Mouse (Mus musculus): ENCODE data around the gene Lman1l.

The Lman1l gene

DNA sequence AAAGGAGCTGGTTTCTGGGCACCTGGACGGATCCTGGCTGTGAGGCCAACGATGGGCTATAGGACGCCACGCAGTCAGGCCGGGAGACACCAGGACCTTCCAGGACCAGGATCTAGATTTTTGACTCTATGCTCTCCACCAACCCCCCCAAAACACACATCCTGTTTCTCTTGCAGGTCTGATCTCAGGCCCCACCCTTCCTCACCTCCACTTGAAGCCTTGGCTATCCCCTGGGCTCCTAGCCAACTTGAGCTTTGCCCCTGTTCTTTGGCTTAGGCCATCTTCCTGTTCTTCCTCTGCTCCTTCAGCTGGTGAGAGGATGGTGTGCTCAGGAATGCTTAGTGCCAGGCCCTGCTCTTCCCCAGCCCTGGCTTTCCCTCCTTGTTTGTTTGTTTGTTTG lies at the start of gene Lman1l:
TSS of gene Lman1l (minus strand) at position 101 of the 400 bp plus-strand sequence.
- no peak for DNase-seq (ENCODE audit: low spot score in 2 of 2)

- no peak for DNase-seq (ENCODE audit: low spot score in 2 of 2)
Measured at GRCm38 (mm10) chr9:57669566-57669965, 49.0 kb upstream of the Lman1l start.

DNA sequence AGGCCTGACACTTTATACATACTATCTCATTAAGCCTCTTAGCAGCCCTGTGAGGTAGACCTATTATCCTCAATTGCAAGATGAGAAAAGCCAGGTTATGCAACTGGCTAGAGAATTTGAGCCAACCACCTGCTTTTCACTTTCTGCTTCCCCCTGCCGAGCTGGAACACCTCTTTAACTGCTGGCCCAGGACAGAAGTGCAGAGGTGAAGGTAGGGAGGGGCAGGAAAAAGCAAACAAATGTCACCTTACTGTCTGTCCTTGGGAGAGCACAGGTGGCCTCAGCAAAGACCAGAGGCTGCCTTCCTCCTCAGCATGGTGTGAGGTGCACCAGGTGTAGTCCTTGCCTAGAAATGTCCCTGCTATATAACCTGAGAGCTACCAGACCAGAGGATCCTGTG lies 47.7 kb upstream of the Lman1l start:
- DNase-seq (ENCODE audit: low spot score in 2 of 2), result no peak

DNA sequence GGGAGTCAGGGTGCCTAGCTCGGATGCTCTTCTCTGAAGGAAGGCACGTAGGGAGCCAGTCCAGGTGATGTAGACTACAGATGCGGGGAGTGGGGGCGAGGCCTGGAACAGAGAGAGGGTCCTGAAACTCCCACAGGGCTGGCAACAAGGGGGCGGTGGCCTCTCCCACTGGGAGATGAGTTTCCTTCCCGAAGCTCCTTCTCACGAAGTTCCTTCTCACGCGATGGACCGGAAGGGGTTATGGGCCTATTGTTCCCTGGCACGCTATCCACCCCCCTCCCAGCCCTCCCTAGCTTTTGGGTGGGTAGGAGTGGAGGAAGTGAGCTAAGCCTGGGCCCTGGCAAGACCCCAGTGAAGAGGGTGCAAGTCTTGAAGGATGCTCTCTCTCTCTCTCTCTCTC lies 47.2 kb upstream of the Lman1l start:
- no peak for DNase-seq (ENCODE audit: low spot score in 2 of 2)

DNA sequence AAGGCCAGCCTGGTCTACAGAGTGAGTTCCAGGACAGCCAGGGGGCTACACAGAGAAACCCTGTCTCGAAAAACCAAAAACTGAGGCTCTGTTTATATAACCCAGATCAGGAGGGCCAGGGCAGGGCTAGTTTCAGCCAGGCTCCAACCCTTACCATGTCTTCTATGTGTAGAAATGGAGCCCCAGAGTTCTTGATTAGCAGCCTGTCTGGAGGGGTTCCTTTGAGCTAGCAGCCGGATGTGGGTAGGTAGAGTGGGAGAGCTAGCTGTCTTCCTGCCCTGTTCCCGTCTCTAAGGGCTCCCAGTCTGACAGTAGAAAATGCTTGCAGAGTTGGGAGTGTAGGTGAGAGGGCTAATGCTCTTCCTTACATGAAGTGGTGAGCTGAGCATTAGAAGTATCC lies 46.6 kb upstream of the Lman1l start:
- DNase-seq (ENCODE audit: low spot score in 2 of 2), result no peak

GRCm38 (mm10) chr9:57666536-57666935 lies 46.0 kb upstream of the Lman1l start:
- no peak for DNase-seq (ENCODE audit: low spot score in 2 of 2)

DNA sequence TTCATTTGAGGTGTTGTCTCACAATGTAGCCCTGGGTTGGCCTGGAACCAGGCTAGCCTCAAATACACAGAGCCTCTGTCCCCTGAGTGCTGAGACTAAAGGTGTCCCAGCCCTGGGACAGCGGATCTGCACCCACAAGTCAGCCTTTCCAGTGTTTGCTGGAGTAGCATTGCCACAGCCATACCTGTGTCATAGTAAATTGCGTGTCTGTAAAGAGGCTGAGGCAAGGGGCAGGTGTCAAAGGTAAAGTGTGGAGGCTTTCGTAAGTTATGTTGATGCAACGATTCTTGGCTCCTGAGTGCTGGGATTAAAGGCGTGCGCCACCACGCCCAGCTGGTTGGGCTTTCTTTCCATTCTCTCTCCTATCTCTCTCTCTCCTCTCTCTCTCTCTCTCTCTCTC lies 44.0 kb upstream of the Lman1l start:
- DNase-seq (ENCODE audit: low spot score in 2 of 2), result no peak

DNA sequence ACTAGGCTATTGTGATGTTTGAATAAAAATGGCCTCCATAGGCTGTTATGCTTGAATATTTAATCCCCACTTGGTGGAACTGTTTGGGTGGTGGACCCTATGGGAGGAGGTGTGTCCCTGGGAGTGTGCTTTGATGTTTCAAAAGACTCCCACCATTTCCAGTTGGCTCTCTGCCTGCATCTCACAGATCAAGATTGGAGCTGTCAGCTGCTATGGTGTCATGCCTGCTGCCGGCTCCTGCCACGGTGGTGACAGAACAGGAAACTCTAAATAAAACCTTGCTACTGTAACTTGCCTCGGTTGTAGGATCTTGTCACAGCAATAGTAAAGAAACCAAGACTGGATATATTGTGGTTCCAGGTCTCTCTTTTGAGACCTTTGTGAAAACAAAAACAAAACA lies 41.0 kb upstream of the Lman1l start:
- DNase-seq (ENCODE audit: low spot score in 2 of 2), result no peak

GRCm38 (mm10) chr9:57660501-57660900 lies 39.9 kb upstream of the Lman1l start:
- DNase-seq (ENCODE audit: low spot score in 2 of 2), result no peak

DNA sequence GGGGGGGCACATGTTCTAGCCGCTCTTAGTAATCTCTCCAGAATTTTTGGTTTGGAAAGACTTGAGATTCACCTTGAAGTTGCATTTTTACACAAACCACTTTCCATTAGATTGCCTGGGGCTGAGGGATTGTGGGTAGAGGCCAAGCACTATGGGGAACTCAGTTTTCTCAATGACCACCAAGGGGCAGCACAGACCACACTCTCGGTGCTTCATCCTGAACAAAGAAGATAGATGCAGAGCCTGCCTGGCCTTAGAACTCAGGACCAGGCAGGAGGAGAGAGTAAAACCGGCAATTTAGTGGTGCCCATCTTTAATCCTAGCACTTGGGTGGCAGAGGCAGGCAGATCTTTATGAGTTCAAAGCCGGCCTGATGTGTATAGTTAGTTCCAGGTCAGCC lies 39.2 kb upstream of the Lman1l start:
- peak; percentile 70 to 79 for DNase-seq (ENCODE audit: low spot score in 2 of 2)

DNA sequence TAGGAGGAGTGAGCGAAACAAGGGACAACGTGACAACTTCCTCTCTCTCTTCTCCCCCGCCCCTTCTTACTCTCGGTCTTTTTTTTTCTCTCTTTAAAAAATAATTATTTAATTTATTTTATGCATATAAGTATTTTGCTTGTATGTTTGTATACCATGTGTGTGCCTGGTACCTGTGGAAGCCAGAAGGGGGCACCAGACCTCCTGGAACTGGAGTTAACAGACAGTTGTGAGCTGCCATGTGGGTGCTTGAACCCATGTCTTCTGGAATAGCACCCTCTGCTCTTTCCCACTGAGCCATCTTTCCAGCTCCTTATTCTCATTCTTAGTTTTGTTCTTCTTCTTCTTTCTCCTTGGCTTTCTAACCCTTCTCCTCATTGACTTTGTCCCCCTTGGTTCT lies 38.4 kb upstream of the Lman1l start:
- no peak for DNase-seq (ENCODE audit: low spot score in 2 of 2)

GRCm38 (mm10) chr9:57657843-57658242 lies 37.3 kb upstream of the Lman1l start:
- DNase-seq (ENCODE audit: low spot score in 2 of 2), result no peak

- no peak for DNase-seq (ENCODE audit: low spot score in 2 of 2)
Measured at GRCm38 (mm10) chr9:57656631-57657350, 36.2 kb upstream of the Lman1l start.

GRCm38 (mm10) chr9:57655749-57656148 lies 35.2 kb upstream of the Lman1l start:
- peak; percentile 90 to 94 for DNase-seq (ENCODE audit: low spot score in 2 of 2)

DNA sequence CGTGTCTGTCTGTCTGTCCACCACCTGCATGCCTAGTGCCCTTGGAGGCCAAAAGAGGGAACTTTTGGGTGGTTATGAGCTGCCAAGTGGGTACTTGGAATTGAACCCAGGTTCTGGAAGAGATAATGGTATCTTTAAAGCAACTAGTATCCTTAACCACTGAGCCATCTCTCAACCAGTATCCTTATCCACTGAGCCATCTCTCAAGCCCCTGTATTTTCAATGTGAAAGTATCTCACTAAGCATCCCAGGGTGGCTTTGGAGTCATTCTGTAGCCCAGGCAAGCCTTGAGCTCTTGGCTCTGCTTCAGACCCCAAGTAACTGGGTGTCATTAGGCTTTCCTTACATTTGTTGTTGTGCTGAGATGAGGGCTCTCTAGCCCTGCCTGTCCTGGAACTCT lies 34.4 kb upstream of the Lman1l start:
- DNase-seq (ENCODE audit: low spot score in 2 of 2), result no peak

- DNase-seq (ENCODE audit: low spot score in 2 of 2), result no peak
Measured at GRCm38 (mm10) chr9:57653283-57653682, 32.7 kb upstream of the Lman1l start, which contains the start of gene Csk. Gene Csk, minus strand, starts transcription at chr9:57653631.

DNA sequence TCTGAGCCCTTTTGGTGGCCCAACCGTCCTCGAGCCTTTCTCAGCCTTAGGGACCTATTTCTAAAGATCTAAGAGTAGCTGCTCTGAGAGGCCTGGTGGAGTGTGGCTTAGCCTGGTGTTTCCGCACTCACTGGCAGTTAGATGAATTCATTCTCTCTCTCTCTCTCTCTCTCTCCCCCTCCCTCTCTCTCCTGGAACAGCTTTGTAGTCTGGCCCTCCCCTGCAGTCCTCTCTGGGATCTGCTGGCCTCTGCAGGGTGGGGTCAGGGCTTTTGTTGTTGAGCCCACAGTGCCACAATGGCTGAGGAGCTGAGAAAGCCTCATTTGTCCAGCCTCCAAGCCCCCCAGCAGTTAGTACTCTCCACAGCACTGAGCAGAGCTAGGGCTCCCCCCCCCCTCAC lies 32.3 kb upstream of the Lman1l start:
- DNase-seq (ENCODE audit: low spot score in 2 of 2), result no peak

DNA sequence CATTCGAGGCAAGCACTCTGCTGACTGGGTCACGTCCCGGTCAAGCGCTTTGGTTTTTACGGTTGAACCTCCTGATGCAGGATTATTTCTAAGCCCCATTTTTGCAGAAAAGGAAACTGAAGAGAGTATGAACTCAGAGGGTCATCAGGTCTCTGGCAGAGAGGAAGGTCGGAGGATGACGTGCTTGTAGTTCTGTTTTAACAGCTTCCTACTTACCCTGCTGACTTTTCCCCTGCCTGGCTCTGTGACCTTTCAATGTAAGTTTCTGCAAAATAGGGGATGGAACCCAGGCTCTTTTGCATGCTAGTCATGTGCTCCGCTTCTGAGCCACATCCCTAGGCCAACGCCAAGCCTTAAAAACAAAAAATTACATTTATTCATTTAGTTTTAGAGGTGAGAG lies 31.8 kb upstream of the Lman1l start:
- no peak for DNase-seq (ENCODE audit: low spot score in 2 of 2)

- DNase-seq (ENCODE audit: low spot score in 2 of 2), result no peak
Measured at GRCm38 (mm10) chr9:57650786-57651311, 30.3 kb upstream of the Lman1l start.

DNA sequence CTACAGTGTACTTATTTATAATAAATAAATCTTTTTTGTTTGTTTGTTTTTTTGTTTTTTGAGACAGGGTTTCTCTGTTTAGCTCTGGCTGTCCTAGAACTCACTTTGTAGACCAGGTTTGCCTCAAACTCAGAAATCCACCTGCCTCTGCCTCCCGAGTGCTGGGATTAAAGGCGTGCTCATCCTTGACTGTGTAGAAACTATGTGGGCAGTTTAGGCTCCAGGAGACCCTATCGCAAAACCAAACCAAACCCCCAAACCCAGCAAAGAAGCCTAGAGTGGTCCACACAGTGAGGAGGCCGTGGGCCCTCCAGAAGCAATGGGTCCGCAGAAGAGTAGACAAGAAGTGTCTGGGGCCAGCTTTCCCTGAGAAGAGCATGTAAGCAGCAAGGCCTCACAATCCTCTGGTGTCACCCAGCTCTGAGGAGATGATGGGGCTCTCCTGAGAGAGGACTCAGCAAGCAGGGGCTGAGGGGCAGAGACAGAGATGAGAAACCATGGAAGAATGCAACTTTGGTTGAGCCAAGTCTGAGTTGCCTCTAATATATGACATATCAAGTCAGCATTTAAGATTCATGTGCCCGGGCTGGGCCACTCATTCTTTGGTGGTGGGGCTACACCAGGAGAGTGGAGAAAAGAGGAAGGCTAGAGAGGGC lies 29.7 kb upstream of the Lman1l start:
- DNase-seq (ENCODE audit: low spot score in 2 of 2), result no peak

DNA sequence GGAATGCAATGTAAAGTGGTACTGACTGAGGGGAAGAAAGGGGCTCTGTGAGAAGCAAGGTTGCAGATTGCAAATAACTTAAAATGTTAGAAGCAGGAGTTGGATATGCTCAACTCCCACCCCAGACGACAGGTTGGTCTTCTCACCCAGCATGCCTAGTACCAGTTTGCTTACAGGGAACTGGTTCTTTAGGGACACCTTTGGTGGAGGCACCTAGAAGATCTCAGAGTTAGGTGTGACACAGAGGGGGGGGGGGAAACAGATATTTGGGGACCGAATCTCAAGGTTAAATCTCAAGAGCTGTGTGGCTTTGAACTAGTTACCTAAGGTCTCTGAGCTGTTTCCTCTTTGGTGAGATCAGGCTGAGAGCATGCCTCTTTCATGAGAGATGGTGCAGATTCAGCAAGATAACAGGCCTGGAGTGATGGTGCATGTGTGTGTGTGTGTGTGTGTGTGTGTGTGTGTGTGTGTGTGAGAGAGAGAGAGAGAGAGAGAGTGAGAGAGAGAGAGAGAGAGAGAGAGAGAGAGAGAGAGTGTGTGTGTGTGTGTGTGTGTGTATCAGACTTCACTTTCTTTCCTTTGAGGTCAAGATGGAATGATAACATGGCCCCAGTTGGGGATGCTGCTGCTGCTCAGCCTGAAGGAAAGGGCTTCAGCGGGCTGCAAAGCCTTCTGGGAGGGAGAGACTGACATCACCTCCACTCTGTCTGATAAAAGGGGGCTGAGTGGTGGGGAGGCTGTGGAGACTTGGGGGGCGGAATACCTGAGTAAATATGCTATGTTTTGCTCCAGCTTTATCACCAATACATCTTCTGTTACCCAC lies 26.9 kb upstream of the Lman1l start:
- DNase-seq (ENCODE audit: low spot score in 2 of 2), result no peak

DNA sequence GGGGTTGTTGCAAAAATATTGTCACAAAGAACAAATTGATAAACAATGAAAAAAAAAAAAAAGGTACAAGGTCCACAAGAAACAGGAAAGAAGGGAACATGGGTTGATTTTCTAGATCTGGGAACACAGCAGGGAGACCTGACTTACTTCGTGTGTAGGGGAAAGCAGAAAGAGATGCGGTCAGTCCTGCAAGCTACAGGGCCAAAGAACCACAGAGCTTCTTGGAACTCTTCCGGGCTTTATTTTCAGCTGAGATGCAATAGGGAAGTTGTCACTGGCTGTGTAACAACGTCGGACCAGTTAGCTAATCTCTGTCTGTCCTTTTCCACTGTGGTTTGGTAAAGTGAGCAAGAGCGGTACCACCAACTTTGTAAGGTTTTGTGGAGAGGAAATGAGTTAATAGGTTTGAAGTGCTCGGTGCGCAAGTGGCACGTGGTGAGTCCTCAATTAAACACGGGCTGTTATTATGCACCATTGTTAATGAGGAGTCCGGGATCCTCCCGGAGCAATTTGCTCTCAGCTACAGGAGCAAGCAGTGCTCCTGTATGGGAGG lies 26.1 kb upstream of the Lman1l start:
- DNase-seq (ENCODE audit: low spot score in 2 of 2), result no peak

Data from urinary bladder, postnatal 36 days (tissue).